Mouse (Mus musculus) lung, postnatal 0 days (tissue): ENCODE results near the gene Ckm. TPM values are rescaled to one million over a fixed set of nuclear protein-coding genes. Genes with fewer than 3 reads are reported as not detected.
A peak's percentile ranks its signal among the peaks of the same experiment; 100 is the strongest.

Source experiments
- ATAC-seq: fragments of 200-750 bp; cut with Nextera tagmentation; 2 replicates; pipeline ENCODE4 v1.8.0; 2017; ENCODE audit warnings: moderate library complexity
- DNase-seq: peaks from one replicate; pipeline ENCODE4 v3.0.0-alpha.2; 2016; ENCODE audit warnings: low spot score
- H3K27ac ChIP-seq: fragments of 300-500 bp; sonication (generic); 2 replicates; pipeline ENCODE4 v1.5.1; 2014; ENCODE audit warnings: antibody characterized with exemption, mild to moderate bottlenecking, low read length, mixed read lengths
- H3K27me3 ChIP-seq: fragments of 300-500 bp; sonication (generic); replicated peaks from 2 replicates; pipeline ENCODE4 v1.6.1; 2014; ENCODE audit warnings: low read length, mixed read lengths; ENCODE audit not compliant: insufficient read depth
- H3K36me3 ChIP-seq: fragments of 300-500 bp; sonication (generic); 2 replicates; pipeline ENCODE4 v1.6.1; 2014; ENCODE audit warnings: low read length, mixed read lengths; ENCODE audit not compliant: insufficient read depth
- H3K4me1 ChIP-seq: fragments of 300-500 bp; sonication (generic); 2 replicates; pipeline ENCODE4 v1.6.1; 2014; ENCODE audit warnings: antibody characterized with exemption, low read depth, low read length, mixed read lengths; ENCODE audit not compliant: insufficient read depth
- H3K4me2 ChIP-seq: fragments of 300-500 bp; sonication (generic); replicated peaks from 2 replicates; pipeline ENCODE4 v1.6.1; 2014; ENCODE audit warnings: low read depth, mild to moderate bottlenecking, low read length, moderate library complexity, mixed read lengths
- H3K4me3 ChIP-seq: fragments of 300-500 bp; sonication (generic); 2 replicates; pipeline ENCODE4 v1.5.1; 2014; ENCODE audit warnings: low read depth, low read length
- H3K9ac ChIP-seq: fragments of 300-500 bp; sonication (generic); replicated peaks from 2 replicates; pipeline ENCODE4 v1.6.1; 2014; ENCODE audit warnings: low read depth, mild to moderate bottlenecking
- H3K9me3 ChIP-seq: fragments of 300-500 bp; sonication (generic); 2 replicates; pipeline ENCODE4 v1.6.1; 2016; ENCODE audit warnings: low read length, mixed read lengths
- CTCF ChIP-seq: IDR thresholded peaks from 2 replicates; pipeline ENCODE4 v1.5.1; 2016; ENCODE audit warnings: antibody characterized with exemption, mild to moderate bottlenecking
- EP300 ChIP-seq: IDR thresholded peaks from 2 replicates; pipeline ENCODE4 v1.6.1; 2016; ENCODE audit warnings: antibody characterized with exemption, mild to moderate bottlenecking, control low read depth
- WGBS: fragments of 180-500 bp; shearing (Covaris S2); extraction: QIAGEN DNeasy Blood & Tissue Kit; methylation state at CpG from one replicate; pipeline ENCODE4 v1.1.7; 2014; 5-methylcytosine and 5-hydroxymethylcytosine counted together
- microRNA counts: library from miRNA; unstranded; fragments of <30 nt; microRNA quantifications from one replicate; lab custom pipeline; 2015
- microRNA-seq: library from miRNA; unstranded; fragments of <30 nt; microRNA quantifications from one replicate; pipeline ENCODE4, GENCODE M21; 2016
- polyA plus RNA-seq: library from polyadenylated mRNA; unstranded; fragments of >200 nt; fragmentation: Nextera tagmentation; extraction: Ambion mirVana; gene quantifications from 2 replicates; pipeline ENCODE4 v1.2.1, GENCODE M21; 2015

Ckm gene
- polyA plus RNA-seq, 1 experiment from 2014 or later = 34.0 TPM

DNA sequence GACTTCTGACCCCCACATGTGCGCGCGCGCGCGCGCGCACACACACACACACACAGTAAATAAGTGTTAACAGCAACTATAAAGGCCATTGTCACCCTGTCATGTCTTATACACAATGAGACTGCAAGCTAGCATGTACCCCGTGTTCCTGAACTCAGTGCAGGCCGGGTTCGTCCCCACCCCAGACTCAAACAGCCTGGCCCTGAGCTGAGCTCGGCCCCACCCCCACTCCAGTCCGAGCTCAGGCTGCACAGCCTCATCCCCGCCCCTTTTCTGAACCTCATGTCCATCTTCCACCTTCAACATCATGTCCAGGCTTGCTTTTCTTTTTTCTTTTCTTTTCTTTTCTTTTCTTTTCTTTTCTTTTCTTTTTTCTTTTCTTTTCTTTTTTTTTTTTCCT is 65.7 kb downstream of the Ckm start:
- H3K4me3 ChIP-seq = no peak overlapping the region
- H3K27ac ChIP-seq = no peak overlapping the region
- H3K9me3 ChIP-seq = no peaks in the 10 kb centered on the region

GRCm38 (mm10) chr7:19472403-19472802 is 67.8 kb downstream of the Ckm start:
- no peaks in the 10 kb centered on the region for H3K36me3 ChIP-seq
- TF ChIP-seq EP300 (peak; percentile 71), CTCF (no peak)
- peaks cover 18% of the 10 kb centered on the region; the same call in 1 of the 2 replicates for H3K27me3 ChIP-seq
- ATAC-seq (peak; percentile 35), DNase-seq (peak; percentile 58)
- H3K4me3 ChIP-seq = no peak overlapping the region
- H3K27ac ChIP-seq = no peak overlapping the region
- no peak overlapping the region for H3K9ac ChIP-seq
- peaks cover 4% of the 10 kb centered on the region; the same call in 1 of the 2 replicates for H3K4me1 ChIP-seq
- 8% methylated on average over 4 of the region's 4 CpGs for WGBS
- H3K4me2 ChIP-seq = no peak overlapping the region
- no peaks in the 10 kb centered on the region for H3K9me3 ChIP-seq

More for the DNA sequence above, 65.7 kb downstream of the Ckm start:
- H3K27me3 ChIP-seq = peaks cover 18% of the 10 kb centered on the region; the same call in 1 of the 2 replicates
- ATAC-seq (no peak), DNase-seq (no peak)
- no peaks in the 10 kb centered on the region for H3K36me3 ChIP-seq
- H3K9ac ChIP-seq = no peak overlapping the region
- H3K4me2 ChIP-seq = no peak overlapping the region
- peaks cover 4% of the 10 kb centered on the region; the same call in 1 of the 2 replicates for H3K4me1 ChIP-seq
- TF ChIP-seq CTCF (no peak), EP300 (no peak)
- 37% methylated on average over 14 of the region's 14 CpGs for whole genome bisulfite sequencing

MicroRNA genes within 50 kb of the gene (microRNA counts, 519-probe panel; counts per million panel counts)
- microRNA mmu-miR-343 (lab: Ali Mortazavi, UCI) = not detected

Small RNA genes within 50 kb of the gene (microRNA-seq; reads per million reads assigned to microRNA genes)
- not detected for gene Mir343

Other genes starting within 250 kb of the Ckm start
- 0.80 and 1.0 TPM in 2 replicates for gene Gipr, start 238.6 kb upstream of the Ckm start, polyA plus RNA-seq
- 17.9 and 21.7 TPM in 2 replicates for gene Eml2, start 228.4 kb upstream of the Ckm start, polyA plus RNA-seq
- 2.7 and 3.1 TPM in 2 replicates for gene Gpr4, start 192.2 kb upstream of the Ckm start, polyA plus RNA-seq
- 18.8 and 19.0 TPM in 2 replicates for gene Opa3, start 176.4 kb upstream of the Ckm start, polyA plus RNA-seq
- gene Vasp, start 133.0 kb upstream of the Ckm start, polyA plus RNA-seq = 109 and 121 TPM in 2 replicates
- gene Ppm1n, start 124.7 kb upstream of the Ckm start, polyA plus RNA-seq = not detected in 2 replicates
- 23.8 and 26.6 TPM in 2 replicates for gene Rtn2, start 122.2 kb upstream of the Ckm start, polyA plus RNA-seq
- gene Fosb, start 94.7 kb upstream of the Ckm start, polyA plus RNA-seq = 0.17 and 0.44 TPM in 2 replicates
- 51.0 and 57.8 TPM in 2 replicates for gene Ercc1, start 60.0 kb upstream of the Ckm start, polyA plus RNA-seq
- gene Cd3eap, start 45.3 kb upstream of the Ckm start, polyA plus RNA-seq = 6.5 and 7.6 TPM in 2 replicates
- gene Ppp1r13l, start 45.0 kb upstream of the Ckm start, polyA plus RNA-seq = 4.1 and 4.2 TPM in 2 replicates
- gene Ercc2, start 22.8 kb upstream of the Ckm start, polyA plus RNA-seq = 8.9 and 9.4 TPM in 2 replicates
- gene Klc3, start 672 bp upstream of the Ckm start, polyA plus RNA-seq = 28.1 and 31.4 TPM in 2 replicates
- 7.4 and 7.9 TPM in 2 replicates for gene Mark4, start 54.0 kb downstream of the Ckm start, polyA plus RNA-seq
- gene Exoc3l2, start 58.6 kb downstream of the Ckm start, polyA plus RNA-seq = 1.1 and 1.4 TPM in 2 replicates
- 2.6 and 3.0 TPM in 2 replicates for gene Bloc1s3, start 103.6 kb downstream of the Ckm start, polyA plus RNA-seq
- 85.5 and 91.9 TPM in 2 replicates for gene Trappc6a, start 103.6 kb downstream of the Ckm start, polyA plus RNA-seq
- gene Nkpd1, start 113.1 kb downstream of the Ckm start, polyA plus RNA-seq = 0.05 and 0.15 TPM in 2 replicates
- gene Ppp1r37, start 158.3 kb downstream of the Ckm start, polyA plus RNA-seq = 19.1 and 20.3 TPM in 2 replicates
- 0.76 and 0.88 TPM in 2 replicates for gene Zfp296, start 172.5 kb downstream of the Ckm start, polyA plus RNA-seq
- gene Gemin7, start 172.8 kb downstream of the Ckm start, polyA plus RNA-seq = 161 and 163 TPM in 2 replicates
- 22.6 and 23.8 TPM in 2 replicates for gene Clasrp, start 199.7 kb downstream of the Ckm start, polyA plus RNA-seq
- gene Relb, start 224.7 kb downstream of the Ckm start, polyA plus RNA-seq = 15.6 and 29.8 TPM in 2 replicates